Mouse (Mus musculus) kidney, embryonic 14.5 days (tissue): ENCODE measurements around the gene Pacrg. TPM values are rescaled to one million over a fixed set of nuclear protein-coding genes. Genes with fewer than 3 reads are reported as not detected.

Experiments
- ATAC-seq: fragments of 200-750 bp; cut with Nextera tagmentation; 2 replicates; pipeline ENCODE4 v1.8.0; 2017; ENCODE audit warnings: moderate number of reproducible peaks, mild to moderate bottlenecking, moderate TSS enrichment, moderate library complexity; ENCODE audit not compliant: low FRiP score, low TSS enrichment
- H3K27ac ChIP-seq: fragments of 300-500 bp; sonication (generic); 2 replicates; pipeline ENCODE4 v1.5.1; 2014; ENCODE audit warnings: low read depth, mild to moderate bottlenecking, low read length, moderate library complexity, mixed read lengths
- H3K27me3 ChIP-seq: fragments of 300-500 bp; sonication (generic); 2 replicates; pipeline ENCODE4 v1.6.1; 2014; ENCODE audit warnings: mild to moderate bottlenecking, low read length; ENCODE audit not compliant: control insufficient read depth, insufficient read depth
- H3K36me3 ChIP-seq: fragments of 300-500 bp; sonication (generic); 2 replicates; pipeline ENCODE4 v1.6.1; 2014; ENCODE audit warnings: low read length, mixed read lengths; ENCODE audit not compliant: control insufficient read depth, insufficient read depth
- H3K4me1 ChIP-seq: fragments of 300-500 bp; sonication (generic); 2 replicates; pipeline ENCODE4 v1.6.1; 2014; ENCODE audit warnings: low read length, mixed read lengths; ENCODE audit not compliant: control insufficient read depth, insufficient read depth
- H3K4me2 ChIP-seq: fragments of 300-500 bp; sonication (generic); replicated peaks from 2 replicates; pipeline ENCODE4 v1.6.1; 2014; ENCODE audit warnings: low read depth, mild to moderate bottlenecking, low read length
- H3K4me3 ChIP-seq: fragments of 300-500 bp; sonication (generic); 2 replicates; pipeline ENCODE4 v1.5.1; 2014; ENCODE audit warnings: mild to moderate bottlenecking, low read length
- H3K9ac ChIP-seq: fragments of 300-500 bp; sonication (generic); 2 replicates; pipeline ENCODE4 v1.6.1; 2014; ENCODE audit warnings: low read depth, mild to moderate bottlenecking, low read length, moderate library complexity
- H3K9me3 ChIP-seq: fragments of 300-500 bp; sonication (generic); 2 replicates; pipeline ENCODE4 v1.6.1; 2016; ENCODE audit warnings: low read length; ENCODE audit not compliant: control insufficient read depth
- WGBS: fragments of 180-500 bp; shearing (Covaris S2); extraction: QIAGEN DNeasy Blood & Tissue Kit; methylation state at CpG from one replicate; pipeline ENCODE4 v1.1.7; 2014; 5-methylcytosine and 5-hydroxymethylcytosine counted together
- polyA plus RNA-seq: library from polyadenylated mRNA; unstranded; fragments of >200 nt; fragmentation: Nextera tagmentation; extraction: Ambion mirVana; gene quantifications from 2 replicates; pipeline ENCODE4 v1.2.1, GENCODE M21; 2014

Pacrg gene
- polyA plus RNA-seq, 1 experiment from 2014 or later: 1.7 TPM

- no peaks in the 10 kb centered on the region for H3K9me3 ChIP-seq
- no peak overlapping the region for H3K4me3 ChIP-seq
- no peak overlapping the region for H3K4me2 ChIP-seq
- no peak overlapping the region for H3K27ac ChIP-seq
- H3K9ac ChIP-seq: no peak overlapping the region
- no peak for ATAC-seq
- H3K4me1 ChIP-seq: no peaks in the 10 kb centered on the region
- no peaks in the 10 kb centered on the region for H3K27me3 ChIP-seq
- H3K36me3 ChIP-seq: no peaks in the 10 kb centered on the region
- 87% methylated on average over 8 of the region's 8 CpGs for WGBS
These were observed 385.7 kb downstream of the Pacrg start for GRCm38 (mm10) chr17:10454406-10454805.

DNA sequence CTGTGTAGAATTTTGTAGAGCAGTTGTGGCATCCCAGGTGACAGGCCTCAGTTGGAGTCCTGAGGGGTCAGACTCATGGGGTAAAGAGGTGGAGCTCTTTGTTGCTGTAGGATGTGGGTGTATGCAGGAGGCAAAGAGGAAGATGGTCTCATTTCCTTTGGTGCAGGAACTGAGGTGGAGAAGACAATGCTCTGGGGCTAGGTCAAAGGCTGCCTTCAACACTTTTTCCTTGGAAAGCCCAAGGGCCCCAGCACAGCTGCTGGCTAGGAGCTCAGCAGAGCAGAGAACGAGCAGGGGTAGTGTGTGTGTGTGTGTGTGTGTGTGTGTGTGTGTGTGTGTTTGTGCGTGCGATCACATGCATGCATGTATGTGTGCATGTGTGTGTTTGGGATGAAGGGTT, 387.3 kb downstream of the Pacrg start:
- Histone ChIP-seq H3K4me2 (no peak overlapping the region), H3K27ac (no peak overlapping the region), H3K4me3 (no peak overlapping the region), H3K36me3 (no peaks in the 10 kb centered on the region), H3K9me3 (no peaks in the 10 kb centered on the region), H3K9ac (no peak overlapping the region), H3K27me3 (no peaks in the 10 kb centered on the region), H3K4me1 (no peaks in the 10 kb centered on the region)
- no peak for ATAC-seq
- WGBS: 74% methylated on average over 3 of the region's 3 CpGs

GRCm38 (mm10) chr17:10451306-10452077, 388.6 kb downstream of the Pacrg start:
- ATAC-seq: no peak
- H3K27me3 ChIP-seq: no peaks in the 10 kb centered on the region
- H3K4me3 ChIP-seq: no peak overlapping the region
- WGBS: 83% methylated on average over 10 of the region's 10 CpGs
- no peaks in the 10 kb centered on the region for H3K9me3 ChIP-seq
- H3K36me3 ChIP-seq: no peaks in the 10 kb centered on the region
- no peak overlapping the region for H3K9ac ChIP-seq
- no peaks in the 10 kb centered on the region for H3K4me1 ChIP-seq
- no peak overlapping the region for H3K4me2 ChIP-seq
- H3K27ac ChIP-seq: no peak overlapping the region

DNA sequence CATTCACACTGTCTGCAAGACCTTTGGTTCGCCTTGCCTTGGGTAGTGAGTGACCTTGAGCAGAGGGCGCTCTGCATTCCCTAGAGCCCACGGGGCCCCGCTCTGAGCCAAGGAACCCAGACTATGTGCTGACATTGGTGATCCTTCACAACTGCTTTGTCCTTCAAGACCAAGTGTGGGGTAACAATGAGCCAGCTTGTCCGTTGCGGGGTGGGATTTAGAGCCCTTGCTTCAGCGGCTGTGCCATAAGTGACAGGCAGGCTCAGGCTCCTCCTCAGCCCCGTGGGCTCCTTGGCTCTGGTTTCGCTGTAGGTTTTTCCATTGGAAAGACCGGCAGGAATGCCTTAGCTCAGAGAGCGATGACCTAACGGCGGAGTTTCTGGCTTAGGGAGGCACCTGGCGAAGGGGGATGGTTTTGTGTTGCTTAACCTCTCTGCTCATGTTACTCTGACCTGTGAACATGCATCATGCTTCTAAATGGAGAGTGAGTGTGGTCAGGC, 390.3 kb downstream of the Pacrg start:
- H3K4me1 ChIP-seq: no peaks in the 10 kb centered on the region
- H3K9me3 ChIP-seq: no peaks in the 10 kb centered on the region
- H3K4me2 ChIP-seq: no peak overlapping the region
- H3K27me3 ChIP-seq: no peaks in the 10 kb centered on the region
- 52% methylated on average over 14 of the region's 14 CpGs for WGBS
- no peaks in the 10 kb centered on the region for H3K36me3 ChIP-seq
- peak; percentile 63 for ATAC-seq
- H3K9ac ChIP-seq: no peak overlapping the region
- H3K27ac ChIP-seq: no peak overlapping the region
- no peak overlapping the region for H3K4me3 ChIP-seq

- Histone ChIP-seq H3K27ac (no peak overlapping the region), H3K27me3 (no peaks in the 10 kb centered on the region), H3K4me2 (no peak overlapping the region), H3K4me3 (no peak overlapping the region), H3K9ac (no peak overlapping the region), H3K36me3 (no peaks in the 10 kb centered on the region), H3K4me1 (no peaks in the 10 kb centered on the region), H3K9me3 (no peaks in the 10 kb centered on the region)
- 78% methylated on average over 5 of the region's 5 CpGs for WGBS
- ATAC-seq: no peak
These were observed 391.7 kb downstream of the Pacrg start for GRCm38 (mm10) chr17:10448417-10448816.

- Histone ChIP-seq H3K4me1 (no peaks in the 10 kb centered on the region), H3K4me2 (no peak overlapping the region), H3K4me3 (no peak overlapping the region), H3K9me3 (no peaks in the 10 kb centered on the region), H3K36me3 (no peaks in the 10 kb centered on the region), H3K9ac (no peak overlapping the region), H3K27me3 (no peaks in the 10 kb centered on the region), H3K27ac (no peak overlapping the region)
- no peak for ATAC-seq
- 28% methylated on average over 16 of the region's 16 CpGs for WGBS
These were observed 398.5 kb downstream of the Pacrg start for GRCm38 (mm10) chr17:10441501-10442111.

DNA sequence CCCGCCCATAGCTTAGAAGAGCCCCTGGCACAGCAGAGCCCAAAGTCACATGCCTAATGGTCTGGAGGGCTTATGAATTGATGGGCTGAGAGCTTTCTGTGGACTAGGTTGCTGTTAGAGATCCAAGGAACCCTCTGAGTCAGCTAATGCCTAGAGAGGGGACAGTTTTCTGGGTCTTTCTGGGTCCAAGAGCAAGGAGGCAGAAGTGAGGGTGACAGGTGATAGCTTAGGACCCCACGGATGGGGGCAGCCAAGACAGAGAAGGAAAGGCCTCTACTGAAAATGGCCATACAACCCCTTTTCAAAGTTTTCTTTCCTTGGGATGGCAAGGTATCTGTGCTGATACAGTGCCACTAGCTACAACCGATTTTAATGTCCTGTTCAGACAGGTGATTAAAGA, 399.1 kb downstream of the Pacrg start:
- Histone ChIP-seq H3K27ac (no peak overlapping the region), H3K27me3 (no peaks in the 10 kb centered on the region), H3K36me3 (no peaks in the 10 kb centered on the region), H3K4me1 (no peaks in the 10 kb centered on the region), H3K4me3 (no peak overlapping the region), H3K9me3 (no peaks in the 10 kb centered on the region), H3K9ac (no peak overlapping the region), H3K4me2 (no peak overlapping the region)
- WGBS: 74% methylated on average over 3 of the region's 3 CpGs
- no peak for ATAC-seq

DNA sequence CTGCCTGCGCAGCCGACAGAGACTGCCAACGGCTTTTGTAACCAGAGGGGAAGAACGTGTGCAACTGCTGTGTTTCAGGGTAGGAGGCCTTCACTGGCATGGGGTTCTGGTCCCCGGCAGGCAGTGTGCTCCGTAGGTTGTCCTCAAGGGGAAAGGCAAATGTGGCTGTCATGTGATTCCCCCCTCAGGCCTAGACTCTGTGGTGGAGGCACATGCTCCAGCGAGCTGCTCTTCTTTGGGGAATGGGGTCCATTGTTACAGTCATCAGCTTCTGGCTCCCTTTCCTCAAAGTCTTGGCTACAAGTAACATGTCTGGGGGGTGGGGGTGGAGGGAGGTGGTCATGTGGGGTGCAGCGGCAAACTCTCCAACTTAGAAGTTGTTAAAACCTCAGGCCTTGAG, 400.3 kb downstream of the Pacrg start:
- Histone ChIP-seq H3K9ac (no peak overlapping the region), H3K4me2 (no peak overlapping the region), H3K4me1 (no peaks in the 10 kb centered on the region), H3K27me3 (no peaks in the 10 kb centered on the region), H3K9me3 (no peaks in the 10 kb centered on the region), H3K36me3 (no peaks in the 10 kb centered on the region), H3K27ac (no peak overlapping the region), H3K4me3 (no peak overlapping the region)
- no peak for ATAC-seq
- WGBS: 81% methylated on average over 8 of the region's 8 CpGs

GRCm38 (mm10) chr17:10434867-10435266, 405.2 kb downstream of the Pacrg start:
- Histone ChIP-seq H3K4me3 (no peak overlapping the region), H3K4me2 (no peak overlapping the region), H3K9ac (no peak overlapping the region), H3K27me3 (no peaks in the 10 kb centered on the region), H3K4me1 (no peaks in the 10 kb centered on the region), H3K9me3 (no peaks in the 10 kb centered on the region), H3K27ac (no peak overlapping the region), H3K36me3 (no peaks in the 10 kb centered on the region)
- 47% methylated on average over 1 of the region's 1 CpGs for WGBS
- ATAC-seq: no peak
